Mouse (Mus musculus) midbrain, embryonic 13.5 days (tissue): ENCODE measurements around the gene Nudt4. TPM values are rescaled to one million over a fixed set of nuclear protein-coding genes. Genes with fewer than 3 reads are reported as not detected.
A peak's percentile ranks its signal among the peaks of the same experiment; 100 is the strongest.

Experiments
- ATAC-seq: fragments of 200-750 bp; cut with Nextera tagmentation; 2 replicates; pipeline ENCODE4 v1.8.0; 2017; ENCODE audit warnings: mild to moderate bottlenecking, moderate TSS enrichment, moderate library complexity
- H3K27ac ChIP-seq: fragments of 300-500 bp; sonication (generic); 2 replicates; pipeline ENCODE4 v1.5.1; 2015; ENCODE audit warnings: inconsistent platforms, mild to moderate bottlenecking, moderate library complexity
- H3K27me3 ChIP-seq: fragments of 300-500 bp; sonication (generic); 2 replicates; pipeline ENCODE4 v1.6.1; 2015; ENCODE audit warnings: mild to moderate bottlenecking, inconsistent platforms
- H3K36me3 ChIP-seq: fragments of 300-500 bp; sonication (generic); 2 replicates; pipeline ENCODE4 v1.6.1; 2015; ENCODE audit warnings: mild to moderate bottlenecking, inconsistent platforms
- H3K4me1 ChIP-seq: fragments of 300-500 bp; sonication (generic); replicated peaks from 2 replicates; pipeline ENCODE4 v1.6.1; 2015; ENCODE audit warnings: inconsistent platforms
- H3K4me2 ChIP-seq: fragments of 300-500 bp; sonication (generic); replicated peaks from 2 replicates; pipeline ENCODE4 v1.6.1; 2015; ENCODE audit warnings: moderate library complexity, mild to moderate bottlenecking, inconsistent platforms
- H3K4me3 ChIP-seq: fragments of 300-500 bp; sonication (generic); replicated peaks from 2 replicates; pipeline ENCODE4 v1.5.1; 2015; ENCODE audit warnings: mild to moderate bottlenecking, inconsistent platforms
- H3K9ac ChIP-seq: fragments of 300-500 bp; sonication (generic); replicated peaks from 2 replicates; pipeline ENCODE4 v1.6.1; 2015; ENCODE audit warnings: mild to moderate bottlenecking, inconsistent platforms
- H3K9me3 ChIP-seq: fragments of 300-500 bp; sonication (generic); 2 replicates; pipeline ENCODE4 v1.6.1; 2016; ENCODE audit warnings: mild to moderate bottlenecking, inconsistent platforms
- WGBS: fragments of 180-500 bp; shearing (Covaris S2); methylation state at CpG from one replicate; pipeline ENCODE4 v1.1.7; 2015; 5-methylcytosine and 5-hydroxymethylcytosine counted together
- polyA plus RNA-seq: library from polyadenylated mRNA; unstranded; fragments of >200 nt; fragmentation: Nextera tagmentation; extraction: Ambion mirVana; gene quantifications from 2 replicates; pipeline ENCODE4 v1.2.1, GENCODE M21; 2015

Nudt4 gene
- polyA plus RNA-seq, 1 experiment from 2014 or later, result 72.5 TPM

GRCm38 (mm10) chr10:95548154-95548826 lies 15.7 kb downstream of the Nudt4 start:
- 87% methylated on average over 11 of the region's 11 CpGs for WGBS
- Histone ChIP-seq H3K36me3 (peaks cover 32% of the 10 kb centered on the region), H3K9ac (no peak overlapping the region), H3K9me3 (no peaks in the 10 kb centered on the region), H3K4me2 (no peak overlapping the region), H3K4me3 (no peak overlapping the region), H3K4me1 (peaks cover 6% of the 10 kb centered on the region), H3K27me3 (no peaks in the 10 kb centered on the region), H3K27ac (no peak overlapping the region)
- ATAC-seq, result no peak

- ATAC-seq, result no peak
- no peak overlapping the region for H3K4me2 ChIP-seq
- no peaks in the 10 kb centered on the region for H3K9me3 ChIP-seq
- peaks cover 36% of the 10 kb centered on the region for H3K36me3 ChIP-seq
- no peak overlapping the region for H3K9ac ChIP-seq
- WGBS, result 93% methylated on average over 2 of the region's 2 CpGs
- H3K27ac ChIP-seq, result no peak overlapping the region
- no peak overlapping the region for H3K4me3 ChIP-seq
- no peaks in the 10 kb centered on the region for H3K27me3 ChIP-seq
- H3K4me1 ChIP-seq, result no peaks in the 10 kb centered on the region
Measured at GRCm38 (mm10) chr10:95546178-95546577, 17.8 kb downstream of the Nudt4 start.

GRCm38 (mm10) chr10:95545051-95545450 lies 18.9 kb downstream of the Nudt4 start:
- Histone ChIP-seq H3K27me3 (no peaks in the 10 kb centered on the region), H3K27ac (no peak overlapping the region), H3K4me2 (no peak overlapping the region), H3K4me1 (no peaks in the 10 kb centered on the region), H3K9me3 (no peaks in the 10 kb centered on the region), H3K36me3 (peaks cover 33% of the 10 kb centered on the region), H3K9ac (no peak overlapping the region), H3K4me3 (no peak overlapping the region)
- 70% methylated on average over 4 of the region's 4 CpGs for WGBS
- no peak for ATAC-seq

GRCm38 (mm10) chr10:95544651-95545050 lies 19.3 kb downstream of the Nudt4 start:
- ATAC-seq, result no peak
- Histone ChIP-seq H3K4me1 (no peaks in the 10 kb centered on the region), H3K9me3 (no peaks in the 10 kb centered on the region), H3K27me3 (no peaks in the 10 kb centered on the region), H3K27ac (peak overlapping the region; percentile 41; the same call in 1 of the 2 replicates), H3K36me3 (peaks cover 32% of the 10 kb centered on the region), H3K4me2 (no peak overlapping the region), H3K4me3 (no peak overlapping the region), H3K9ac (no peak overlapping the region)
- 53% methylated on average over 2 of the region's 2 CpGs for WGBS

GRCm38 (mm10) chr10:95544004-95544403 lies 19.9 kb downstream of the Nudt4 start:
- H3K9me3 ChIP-seq, result no peaks in the 10 kb centered on the region
- H3K9ac ChIP-seq, result no peak overlapping the region

GRCm38 (mm10) chr10:95543377-95543776 lies 20.6 kb downstream of the Nudt4 start:
- Histone ChIP-seq H3K4me3 (no peak overlapping the region), H3K9ac (no peak overlapping the region), H3K4me1 (no peaks in the 10 kb centered on the region), H3K4me2 (no peak overlapping the region), H3K27me3 (no peaks in the 10 kb centered on the region), H3K27ac (no peak overlapping the region), H3K36me3 (peaks cover 22% of the 10 kb centered on the region), H3K9me3 (no peaks in the 10 kb centered on the region)
- 97% methylated on average over 2 of the region's 2 CpGs for WGBS
- no peak for ATAC-seq

More at GRCm38 (mm10) chr10:95544004-95544403, 19.9 kb downstream of the Nudt4 start:
- no peak overlapping the region for H3K4me2 ChIP-seq
- no peaks in the 10 kb centered on the region for H3K27me3 ChIP-seq
- ATAC-seq, result no peak
- H3K4me1 ChIP-seq, result no peaks in the 10 kb centered on the region
- H3K4me3 ChIP-seq, result no peak overlapping the region
- no peak overlapping the region for H3K27ac ChIP-seq
- peaks cover 25% of the 10 kb centered on the region for H3K36me3 ChIP-seq

GRCm38 (mm10) chr10:95542916-95543315 lies 21.0 kb downstream of the Nudt4 start:
- no peaks in the 10 kb centered on the region for H3K4me1 ChIP-seq
- no peak overlapping the region for H3K4me2 ChIP-seq
- H3K27me3 ChIP-seq, result no peaks in the 10 kb centered on the region
- no peak overlapping the region for H3K27ac ChIP-seq
- 96% methylated on average over 4 of the region's 4 CpGs for WGBS
- H3K4me3 ChIP-seq, result no peak overlapping the region
- peaks cover 19% of the 10 kb centered on the region for H3K36me3 ChIP-seq
- H3K9ac ChIP-seq, result no peak overlapping the region
- ATAC-seq, result no peak
- no peaks in the 10 kb centered on the region for H3K9me3 ChIP-seq

GRCm38 (mm10) chr10:95539841-95540240 lies 24.1 kb downstream of the Nudt4 start:
- Histone ChIP-seq H3K9me3 (no peaks in the 10 kb centered on the region), H3K4me1 (no peaks in the 10 kb centered on the region), H3K27ac (no peak overlapping the region), H3K9ac (no peak overlapping the region), H3K36me3 (peaks cover 10% of the 10 kb centered on the region), H3K4me3 (no peak overlapping the region), H3K4me2 (no peak overlapping the region), H3K27me3 (no peaks in the 10 kb centered on the region)
- WGBS, result 93% methylated on average over 3 of the region's 3 CpGs
- ATAC-seq, result no peak

- Histone ChIP-seq H3K36me3 (peaks cover 10% of the 10 kb centered on the region), H3K27me3 (no peaks in the 10 kb centered on the region), H3K27ac (no peak overlapping the region), H3K9ac (no peak overlapping the region), H3K4me1 (no peaks in the 10 kb centered on the region), H3K9me3 (no peaks in the 10 kb centered on the region), H3K4me2 (no peak overlapping the region), H3K4me3 (no peak overlapping the region)
- WGBS, result 94% methylated on average over 3 of the region's 3 CpGs
- ATAC-seq, result no peak
Measured at GRCm38 (mm10) chr10:95539260-95539659, 24.7 kb downstream of the Nudt4 start.

GRCm38 (mm10) chr10:95536222-95536541 lies 27.8 kb downstream of the Nudt4 start:
- Histone ChIP-seq H3K27me3 (no peaks in the 10 kb centered on the region), H3K36me3 (no peaks in the 10 kb centered on the region), H3K27ac (no peak overlapping the region), H3K9ac (no peak overlapping the region), H3K9me3 (no peaks in the 10 kb centered on the region), H3K4me3 (no peak overlapping the region), H3K4me2 (no peak overlapping the region), H3K4me1 (peaks cover 1% of the 10 kb centered on the region; the same call in 1 of the 2 replicates)
- no peak for ATAC-seq
- 93% methylated on average over 6 of the region's 6 CpGs for WGBS

- peaks cover 7% of the 10 kb centered on the region; the same call in 1 of the 2 replicates for H3K4me1 ChIP-seq
- WGBS, result 91% methylated on average over 8 of the region's 8 CpGs
Measured at GRCm38 (mm10) chr10:95535399-95536221, 28.3 kb downstream of the Nudt4 start.

GRCm38 (mm10) chr10:95533382-95533781 lies 30.6 kb downstream of the Nudt4 start:
- WGBS, result 92% methylated on average over 7 of the region's 7 CpGs
- H3K36me3 ChIP-seq, result no peaks in the 10 kb centered on the region
- no peak for ATAC-seq
- H3K4me1 ChIP-seq, result peaks cover 19% of the 10 kb centered on the region
- H3K9ac ChIP-seq, result no peak overlapping the region
- no peaks in the 10 kb centered on the region for H3K9me3 ChIP-seq
- H3K27ac ChIP-seq, result no peak overlapping the region
- H3K4me2 ChIP-seq, result no peak overlapping the region
- H3K27me3 ChIP-seq, result no peaks in the 10 kb centered on the region
- H3K4me3 ChIP-seq, result no peak overlapping the region

More at GRCm38 (mm10) chr10:95535399-95536221, 28.3 kb downstream of the Nudt4 start:
- no peaks in the 10 kb centered on the region for H3K27me3 ChIP-seq
- no peak overlapping the region for H3K9ac ChIP-seq
- H3K27ac ChIP-seq, result no peak overlapping the region
- no peaks in the 10 kb centered on the region for H3K9me3 ChIP-seq
- no peak for ATAC-seq
- H3K36me3 ChIP-seq, result no peaks in the 10 kb centered on the region
- no peak overlapping the region for H3K4me2 ChIP-seq
- no peak overlapping the region for H3K4me3 ChIP-seq
